Mouse (Mus musculus) left cerebral cortex, adult 9 months (tissue): ENCODE data around the gene Echs1.

Source experiments
- DNase-seq, 2 experiments: peaks; one replicate each; pipeline ENCODE4 v3.0.0; 2022; ENCODE audit warnings: low spot score in 2 of 2

Gene Echs1

DNA sequence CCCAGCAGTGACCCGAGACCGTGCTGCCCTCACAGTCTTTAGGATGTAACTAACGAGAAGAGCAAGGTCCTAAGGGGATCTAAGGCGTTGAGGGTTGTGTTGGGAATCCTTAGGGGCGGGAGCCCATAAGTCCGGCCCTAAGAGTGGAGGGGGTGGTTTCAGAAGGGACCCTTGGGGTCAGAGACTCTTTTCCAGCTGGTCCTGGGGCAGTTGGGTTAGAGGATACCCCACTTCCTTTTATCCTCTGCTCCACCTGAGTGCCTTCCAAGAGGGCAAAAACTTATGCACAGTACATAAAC, 54.5 kb downstream of the Echs1 start:
- DNase-seq: no peak

DNA sequence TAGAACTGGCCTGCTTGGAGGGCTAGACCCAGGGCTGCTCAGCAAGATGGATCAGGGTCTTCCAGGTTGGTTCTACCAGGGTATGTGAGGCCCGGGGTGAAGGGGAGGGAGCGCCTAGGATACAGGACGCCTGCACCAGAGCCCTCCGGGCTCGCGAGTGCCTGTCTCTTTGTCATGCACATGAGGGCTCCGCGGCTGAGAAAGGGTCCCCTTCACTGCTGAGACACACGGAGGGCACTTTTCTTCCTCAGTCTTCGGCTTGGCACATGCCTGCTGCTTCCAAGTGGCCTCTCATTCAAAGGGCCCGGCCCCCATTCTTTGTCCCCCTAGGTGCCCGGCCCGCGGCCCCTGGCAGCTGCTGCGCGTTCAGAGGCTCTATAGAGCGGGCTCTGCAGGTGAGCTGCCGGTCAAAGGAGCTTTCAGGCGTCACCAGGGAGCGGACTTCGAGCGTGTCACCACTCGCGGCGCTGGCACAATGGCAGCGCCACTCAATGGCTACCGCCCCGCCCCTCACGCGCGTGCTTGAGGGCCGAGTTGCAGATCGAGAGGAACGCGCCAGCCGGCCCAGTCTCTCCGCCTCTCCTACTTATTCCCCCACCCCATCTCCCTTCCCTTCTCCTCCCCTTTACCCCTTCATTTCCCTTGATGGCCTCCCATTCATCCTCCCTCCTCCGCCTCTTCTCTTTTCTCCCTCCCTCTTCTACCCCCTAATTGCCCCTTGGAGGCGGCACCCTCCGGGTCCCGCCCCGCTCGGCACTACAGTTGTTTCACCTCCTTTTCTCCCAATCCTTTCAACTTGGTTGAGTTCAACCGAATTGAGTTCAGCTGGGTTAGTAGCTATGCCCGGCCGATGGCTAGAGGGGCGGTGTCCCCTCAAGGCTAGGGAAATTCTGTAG, 55.1 kb downstream of the Echs1 start:
- no peak for DNase-seq

DNA sequence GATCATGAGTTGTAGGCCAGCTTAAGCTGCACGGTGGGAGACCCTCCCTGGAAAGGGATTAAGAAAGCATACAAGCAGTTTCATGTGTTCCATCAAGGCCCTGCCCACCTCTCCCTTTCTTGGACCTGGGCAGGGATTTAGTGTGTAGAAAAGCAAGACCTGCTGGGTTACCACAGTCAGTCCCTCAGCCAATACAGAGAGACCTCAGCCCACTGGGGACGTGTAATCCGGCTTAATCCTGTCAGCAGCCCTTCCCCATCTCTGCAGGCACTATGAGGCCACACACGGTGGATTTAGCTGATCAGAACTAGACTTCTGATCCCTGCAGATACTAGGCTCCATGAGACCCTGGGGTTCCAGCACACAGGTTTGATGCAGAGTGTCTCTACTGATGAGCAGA, 56.7 kb downstream of the Echs1 start:
- DNase-seq: no peak

DNA sequence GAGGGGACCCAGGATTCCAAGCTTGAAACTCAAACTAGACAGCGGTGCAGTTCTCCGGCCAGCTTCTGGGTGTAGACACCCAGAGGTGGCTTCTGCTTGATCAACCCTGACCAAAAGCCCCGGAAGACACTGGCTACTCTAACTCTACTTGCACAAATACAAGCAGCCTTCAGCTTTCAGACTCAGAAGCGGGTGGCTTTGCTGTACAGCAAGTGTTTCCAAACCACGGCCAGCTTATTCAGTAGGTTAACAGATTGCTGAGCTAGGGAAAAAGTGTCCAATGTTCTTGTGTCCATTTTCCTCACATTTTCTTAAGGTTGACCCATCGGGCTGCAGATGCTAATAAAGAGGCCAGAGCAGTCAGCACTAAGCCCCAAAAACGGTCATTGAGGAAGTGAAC, 57.7 kb downstream of the Echs1 start:
- DNase-seq: no peak

DNA sequence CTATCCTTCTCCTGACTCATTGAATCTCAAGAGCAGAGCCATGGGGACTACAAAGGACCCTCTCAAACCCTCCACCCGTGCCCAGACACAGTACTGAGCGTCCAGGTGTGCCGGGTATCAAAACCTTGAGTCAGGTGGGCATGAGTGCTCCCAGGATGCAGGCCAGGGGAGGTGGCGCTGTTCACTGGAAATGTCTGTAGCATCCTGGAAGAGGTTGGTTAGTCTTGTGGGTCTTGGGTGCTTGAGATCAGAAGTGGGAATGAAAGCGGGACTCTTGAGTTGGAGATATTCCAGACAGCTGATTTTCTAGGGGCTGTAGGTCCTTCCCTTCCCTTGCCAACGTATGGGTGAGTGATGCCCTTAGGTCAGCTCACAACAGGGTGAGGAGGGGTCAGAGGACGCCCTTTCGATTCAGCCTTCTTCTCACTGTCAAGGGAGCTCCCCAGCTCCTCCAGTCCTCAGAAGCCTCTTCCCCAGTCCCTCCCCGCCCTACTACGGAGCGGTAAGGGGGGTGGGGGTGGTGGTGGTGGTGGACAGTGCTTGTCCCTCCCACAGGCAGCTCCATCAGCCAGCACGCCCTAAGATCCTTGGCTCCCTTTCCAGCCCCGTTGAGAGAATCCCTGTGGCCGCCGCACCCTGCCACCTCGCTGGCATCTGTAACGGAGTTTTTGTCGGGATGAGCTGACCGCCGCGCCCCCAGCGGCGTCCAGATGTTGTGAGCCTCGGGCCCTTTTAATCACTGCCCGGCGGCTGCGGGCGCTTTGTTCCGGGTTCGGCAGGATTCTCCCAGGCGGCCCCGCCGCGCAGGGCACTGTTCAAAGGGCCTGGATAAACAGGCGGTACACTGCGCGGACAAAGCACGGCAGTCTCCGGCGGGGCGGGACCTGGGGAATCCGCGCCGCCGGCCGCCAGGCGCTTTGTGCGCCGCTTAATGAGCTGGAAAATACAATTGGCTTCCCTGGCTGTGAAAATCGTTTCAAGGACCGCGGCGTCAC, 58.6 kb downstream of the Echs1 start:
- no peak for DNase-seq
